Mouse (Mus musculus): ENCODE results near the gene Scd3.

GRCm38 (mm10) chr19:44180502-44180901 lies 22.6 kb upstream of the Scd3 start:
- TF ChIP-seq MAX (IDR thresholded peaks at IDR 0.05; ENCODE audit: low read depth) (no peak), MYOD1 (IDR thresholded peaks at IDR 0.05; ENCODE audit: control insufficient read depth in 1 of 3, insufficient read length in 2 of 3, low read depth in 2 of 3) (no peak), POLR2A (IDR thresholded peaks at IDR 0.05; ENCODE audit: insufficient read length, low read depth) (no peak), E2F4 (IDR thresholded peaks at IDR 0.05; ENCODE audit: insufficient read depth) (no peak), CEBPB (IDR thresholded peaks at IDR 0.05; ENCODE audit: insufficient read depth, poor library complexity, severe bottlenecking) (no peak), POLR2AphosphoS2 (IDR thresholded peaks at IDR 0.05; ENCODE audit: insufficient read length, low read depth) (no peak), SRF (IDR thresholded peaks at IDR 0.05; ENCODE audit: control insufficient read depth, insufficient read length, low read depth) (no peak), TCF12 (IDR thresholded peaks at IDR 0.05; ENCODE audit: insufficient read depth, poor library complexity, severe bottlenecking) (no peak), MYOG (IDR thresholded peaks at IDR 0.05; ENCODE audit: control insufficient read depth in 1 of 3, insufficient read depth in 1 of 3, insufficient read length in 2 of 3, low read depth in 2 of 3) (no peak)
